Mouse (Mus musculus) cortical plate, adult 2 months (tissue): ENCODE measurements at regions not wholly inside any gene's neighbourhood (a gene's known extent, or its start where the extent isn't known, plus 50 kb on each side); places are given as distances from the start of the nearest gene placed in this dataset.

ENCODE experiments used
- H3K27ac ChIP-seq: fragments of 200-500 bp; 2 replicates; pipeline ENCODE4 v1.5.1; 2012; ENCODE audit warnings: low read length, control low read depth, inconsistent platforms; ENCODE audit not compliant: insufficient read depth
- H3K4me1 ChIP-seq: fragments of 200-500 bp; 2 replicates; pipeline ENCODE4 v1.6.1; 2011; ENCODE audit warnings: low read length; ENCODE audit not compliant: control insufficient read depth, insufficient read depth
- H3K4me3 ChIP-seq: fragments of 200-500 bp; 2 replicates; pipeline ENCODE4 v1.5.1; 2011; ENCODE audit warnings: mild to moderate bottlenecking, low read length, control low read depth; ENCODE audit not compliant: insufficient read depth
- CTCF ChIP-seq: fragments of 200-500 bp; IDR thresholded peaks from 2 replicates; pipeline ENCODE4 v1.5.1; 2011; ENCODE audit warnings: mild to moderate bottlenecking, control low read depth, low read length; ENCODE audit not compliant: insufficient read depth; ENCODE audit errors: extremely low read depth
- POLR2A ChIP-seq: fragments of 200-500 bp; IDR thresholded peaks from 2 replicates; pipeline ENCODE4 v1.6.1; 2011; ENCODE audit warnings: mild to moderate bottlenecking, low read length, control low read depth; ENCODE audit not compliant: insufficient read depth; ENCODE audit errors: extremely low read depth

GRCm38 (mm10) chr12:25197757-25198156, 100.8 kb upstream of the Id2 start:
- TF ChIP-seq POLR2A (no peak), CTCF (no peak)
- Histone ChIP-seq H3K4me1 (no peaks in the 10 kb centered on the region), H3K4me3 (no peak overlapping the region), H3K27ac (no peak overlapping the region)

- no peak overlapping the region for H3K27ac ChIP-seq
- H3K4me3 ChIP-seq, result no peak overlapping the region
- no peaks in the 10 kb centered on the region for H3K4me1 ChIP-seq
- no peak for TF ChIP-seq CTCF
- no peak for TF ChIP-seq POLR2A
Measured at GRCm38 (mm10) chr12:25196022-25196421, 99.1 kb upstream of the Id2 start.

- no peak for TF ChIP-seq POLR2A
- no peak for TF ChIP-seq CTCF
- Histone ChIP-seq H3K4me3 (no peak overlapping the region), H3K27ac (no peak overlapping the region), H3K4me1 (peaks cover 5% of the 10 kb centered on the region)
Measured at GRCm38 (mm10) chr12:25192216-25192615, 95.3 kb upstream of the Id2 start.

GRCm38 (mm10) chr12:25190360-25190759, 93.4 kb upstream of the Id2 start:
- Histone ChIP-seq H3K4me1 (peaks cover 5% of the 10 kb centered on the region), H3K27ac (no peak overlapping the region), H3K4me3 (no peak overlapping the region)
- no peak for TF ChIP-seq POLR2A
- TF ChIP-seq CTCF, result no peak

- TF ChIP-seq CTCF, result no peak
- TF ChIP-seq POLR2A, result no peak
- Histone ChIP-seq H3K4me1 (peaks cover 5% of the 10 kb centered on the region), H3K27ac (no peak overlapping the region; the same call in 1 of the 2 replicates), H3K4me3 (no peak overlapping the region)
Measured at GRCm38 (mm10) chr12:25189174-25189761, 92.3 kb upstream of the Id2 start.

GRCm38 (mm10) chr12:25188556-25188955, 91.6 kb upstream of the Id2 start:
- no peak overlapping the region for H3K27ac ChIP-seq
- H3K4me3 ChIP-seq, result no peak overlapping the region
- TF ChIP-seq POLR2A (no peak), CTCF (no peak)
- H3K4me1 ChIP-seq, result peaks cover 5% of the 10 kb centered on the region

GRCm38 (mm10) chr12:25187216-25187615, 90.3 kb upstream of the Id2 start:
- Histone ChIP-seq H3K4me3 (no peak overlapping the region), H3K27ac (no peak overlapping the region), H3K4me1 (peaks cover 5% of the 10 kb centered on the region)
- TF ChIP-seq CTCF (no peak), POLR2A (no peak)

- TF ChIP-seq POLR2A, result no peak
- TF ChIP-seq CTCF, result no peak
- Histone ChIP-seq H3K4me3 (no peak overlapping the region), H3K27ac (no peak overlapping the region), H3K4me1 (no peaks in the 10 kb centered on the region)
Measured at GRCm38 (mm10) chr12:25182680-25183079, 85.7 kb upstream of the Id2 start.

GRCm38 (mm10) chr12:25181317-25181716, 84.4 kb upstream of the Id2 start:
- Histone ChIP-seq H3K27ac (no peak overlapping the region), H3K4me1 (no peaks in the 10 kb centered on the region), H3K4me3 (no peak overlapping the region)
- TF ChIP-seq POLR2A, result no peak
- TF ChIP-seq CTCF, result no peak

- Histone ChIP-seq H3K27ac (no peak overlapping the region), H3K4me1 (no peaks in the 10 kb centered on the region), H3K4me3 (no peak overlapping the region)
- TF ChIP-seq POLR2A (no peak), CTCF (no peak)
Measured at GRCm38 (mm10) chr12:25180861-25181260, 83.9 kb upstream of the Id2 start.
